Mouse (Mus musculus): Measurements from ENCODE around the gene St7l.
A peak's percentile ranks its signal among the peaks of the same experiment; 100 is the strongest.
"Not testable (repeated sequence)": the region's sequence is repeated elsewhere in the genome, so short reads cannot be mapped to it uniquely, and the experiment has no call there.

Gene St7l

DNA sequence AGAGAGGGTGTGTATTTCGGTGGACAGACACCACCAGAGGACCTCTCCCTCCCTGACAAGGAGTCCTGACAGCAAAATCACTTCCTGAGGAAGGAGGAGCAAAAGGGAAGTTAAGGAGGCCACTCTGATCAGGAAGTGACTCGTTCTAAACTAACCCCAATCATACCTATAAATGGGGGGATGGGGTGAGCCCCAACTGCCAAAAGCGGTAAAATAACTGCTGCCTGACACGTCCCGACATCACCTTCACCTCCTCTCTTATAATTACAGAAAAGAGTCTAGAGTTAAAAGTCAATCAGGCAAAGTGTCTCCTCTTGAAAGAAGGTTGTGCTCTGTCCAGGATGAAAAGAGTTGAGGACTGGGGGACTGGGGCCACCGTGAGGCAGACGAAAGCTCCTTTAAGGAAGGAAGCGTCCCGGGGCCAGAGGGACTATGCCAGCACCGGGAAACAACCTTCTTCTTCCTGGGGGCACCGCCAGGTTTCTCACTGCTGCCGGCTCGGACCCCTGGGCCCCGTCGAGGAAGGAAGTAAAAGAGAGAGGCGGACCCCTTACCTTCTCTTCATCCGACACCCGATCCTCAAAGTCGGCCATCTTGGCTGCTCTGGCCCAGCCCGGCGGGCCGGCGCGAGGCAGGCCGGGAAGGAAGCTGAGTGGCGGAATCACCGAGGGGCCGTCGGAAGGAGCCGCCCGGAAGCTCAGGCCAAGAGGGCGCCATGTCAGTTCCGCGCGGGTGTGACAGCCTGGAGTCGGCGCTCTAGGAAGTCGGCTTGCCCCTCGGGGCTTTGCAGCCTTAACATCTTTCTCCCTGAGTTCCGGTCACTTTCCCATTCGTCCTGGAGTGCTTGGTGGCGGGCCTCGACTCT is at the start of gene St7l, which contains the start of gene Capza1:
Gene St7l, plus strand, starts transcription at position 220 of the 865 bp plus-strand sequence.
Gene Capza1, minus strand, starts transcription at position 720 of the 865 bp plus-strand sequence.
- DNase-seq = peak; percentile 91 to 97

DNA sequence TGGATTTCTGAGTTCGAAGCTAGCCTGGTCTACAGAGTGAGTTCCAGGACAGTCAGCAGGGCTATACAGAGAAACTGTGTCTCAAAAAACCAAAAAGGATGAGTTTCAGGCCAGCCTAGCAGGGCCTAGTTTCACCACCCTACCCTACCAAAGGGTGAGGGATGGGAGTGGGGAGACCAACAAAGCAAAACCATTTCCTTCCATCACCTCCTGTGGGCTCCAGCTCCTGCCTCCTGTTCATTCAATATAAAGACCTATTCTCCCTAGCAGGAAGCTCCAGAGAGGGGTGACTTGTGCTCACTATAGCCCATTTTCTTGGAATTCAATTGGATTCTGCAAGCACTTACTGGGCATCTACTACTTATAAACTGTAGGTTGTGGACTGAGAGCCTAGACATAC is 49.1 kb upstream of the St7l start:
- no peak for DNase-seq

DNA sequence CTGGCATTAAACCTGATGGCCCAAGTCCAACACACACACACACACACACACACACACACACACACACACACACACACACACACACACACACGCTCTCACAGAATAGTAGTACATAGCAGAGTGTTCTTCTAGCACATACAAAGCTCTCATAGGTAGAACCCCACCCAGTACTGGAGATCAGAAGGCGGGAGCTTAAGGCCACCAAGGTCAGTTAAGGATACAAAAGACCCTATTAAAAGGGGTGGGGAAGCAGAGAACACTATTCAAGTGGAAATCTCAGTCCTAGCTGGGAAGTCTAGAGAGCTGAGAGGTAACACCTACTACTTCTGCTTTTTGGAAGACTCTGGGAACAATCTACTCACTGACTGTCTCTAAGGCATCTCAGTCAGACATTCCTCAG is 48.5 kb upstream of the St7l start:
- DNase-seq = no peak

DNA sequence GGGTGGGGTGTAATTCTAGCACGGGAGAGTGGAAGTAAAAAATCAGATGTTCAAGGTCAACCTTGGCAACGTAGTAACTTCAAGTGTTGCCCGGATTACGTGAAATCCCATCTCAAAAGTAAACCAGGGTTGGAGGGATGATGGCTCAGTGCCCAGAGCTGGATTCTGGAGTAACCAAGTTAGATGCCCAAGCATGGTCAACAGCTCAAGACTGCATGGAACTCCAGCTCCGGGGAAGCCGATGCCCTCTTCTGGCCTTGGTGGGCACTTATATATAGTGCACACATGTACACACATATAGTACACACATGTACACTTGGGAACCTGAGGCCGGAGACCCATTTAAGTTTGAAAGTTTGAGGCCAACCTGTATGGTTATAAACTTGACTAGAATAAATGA is 47.7 kb upstream of the St7l start:
- no peak for DNase-seq

DNA sequence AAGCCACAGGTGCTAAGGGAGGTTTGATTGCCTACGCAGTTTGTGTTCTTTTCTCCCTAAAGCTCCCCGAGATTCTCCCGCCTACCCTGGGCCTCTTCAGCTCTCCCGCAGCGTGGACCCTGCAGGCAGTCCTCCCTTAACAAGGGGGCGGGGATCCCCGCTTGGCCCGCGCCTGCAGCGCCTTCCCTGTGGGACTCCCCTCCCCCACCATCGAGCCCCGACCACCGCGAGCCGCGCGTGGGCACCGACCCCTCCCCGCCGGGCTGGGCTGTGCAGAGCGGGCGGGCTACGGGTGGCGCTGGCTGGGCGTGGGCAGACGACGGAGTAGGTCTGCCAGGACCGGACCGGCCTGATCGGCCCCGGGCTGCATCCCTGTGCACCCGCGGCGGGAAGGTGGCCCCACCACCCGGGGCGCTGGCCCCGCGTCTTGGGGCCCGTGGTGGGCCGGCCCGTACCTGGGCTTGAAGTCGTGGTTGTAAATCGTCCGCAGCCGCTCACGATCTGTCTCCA is 46.3 kb upstream of the St7l start:
- peak; percentile 56 to 81 for DNase-seq

DNA sequence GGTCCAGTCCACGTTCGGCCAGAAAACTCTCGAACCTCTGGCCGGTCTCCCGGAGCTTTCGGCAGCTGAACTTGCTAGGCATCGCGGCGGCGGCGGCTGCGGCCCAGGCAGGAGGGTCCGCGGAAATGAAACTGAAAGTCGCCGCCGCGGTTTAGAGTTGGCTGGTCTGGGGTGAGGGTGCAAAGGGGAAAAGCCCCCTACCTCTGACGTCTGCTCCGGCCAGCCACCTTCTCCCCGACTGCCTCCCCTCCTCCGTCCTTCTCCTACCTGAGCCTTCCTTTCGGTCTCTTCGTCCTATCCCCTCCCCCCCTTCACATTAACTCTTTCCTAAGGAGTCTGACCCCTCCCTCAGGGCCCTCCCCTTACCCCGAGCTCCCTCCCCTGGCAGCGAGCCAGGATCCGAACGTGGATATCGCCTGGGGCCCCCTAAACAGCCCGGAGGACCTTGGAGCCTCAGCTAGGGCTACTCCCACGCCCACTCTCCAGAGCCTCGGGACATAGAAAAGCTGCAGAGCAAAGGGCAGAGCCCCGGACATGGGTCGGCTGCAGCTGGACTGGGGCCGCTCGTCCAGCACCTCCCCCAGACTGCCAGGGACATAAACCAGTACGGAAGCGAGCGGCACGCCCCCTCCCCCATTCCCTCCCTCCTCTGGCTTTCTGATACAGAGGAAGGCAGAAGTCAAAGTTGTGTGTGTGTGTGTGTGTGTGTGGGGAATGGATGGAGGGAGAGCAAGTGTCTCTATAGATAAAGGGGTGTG is 45.6 kb upstream of the St7l start, which contains the start of gene Mov10:
Gene Mov10, minus strand, starts transcription at position 573 of the 758 bp plus-strand sequence.
- DNase-seq = peak; percentile 85 to 95

DNA sequence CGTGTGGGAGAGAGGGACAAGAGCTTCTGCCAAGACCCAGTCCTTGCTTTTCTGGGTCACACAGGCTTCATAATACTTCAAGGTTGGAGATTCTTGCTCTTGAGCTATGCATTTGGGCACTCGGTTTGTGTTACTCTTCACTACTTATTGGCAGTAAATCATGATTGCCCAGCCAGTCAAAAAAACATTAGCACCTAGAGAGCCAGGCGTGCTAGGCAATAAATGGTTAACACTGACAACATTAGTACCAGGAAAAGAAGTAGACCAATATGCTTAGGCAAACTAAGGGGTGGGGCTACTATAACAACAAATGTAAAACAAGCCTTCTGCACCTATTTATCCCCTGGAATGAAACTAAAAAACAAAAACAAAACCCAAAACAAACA is 45.1 kb upstream of the St7l start:
- no peak for DNase-seq

DNA sequence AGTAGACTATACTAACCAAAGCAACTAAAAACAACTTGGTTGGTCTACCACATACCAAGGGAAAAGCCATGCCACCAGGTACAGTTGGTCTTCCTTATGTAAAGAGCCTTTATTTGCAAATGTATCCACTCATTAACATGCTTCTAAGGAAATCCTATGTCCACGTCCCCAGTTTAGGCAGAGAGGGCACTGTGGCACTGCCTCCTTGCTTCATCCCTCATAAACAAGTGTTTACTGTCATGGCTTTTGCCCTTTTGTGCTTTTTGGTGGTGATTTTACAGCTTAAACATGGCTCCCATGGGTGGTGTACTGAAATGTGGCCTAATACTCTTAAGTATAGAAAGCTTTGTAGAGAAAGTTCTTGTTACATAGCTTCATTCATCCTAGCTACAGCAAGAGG is 43.4 kb upstream of the St7l start:
- no peak for DNase-seq

DNA sequence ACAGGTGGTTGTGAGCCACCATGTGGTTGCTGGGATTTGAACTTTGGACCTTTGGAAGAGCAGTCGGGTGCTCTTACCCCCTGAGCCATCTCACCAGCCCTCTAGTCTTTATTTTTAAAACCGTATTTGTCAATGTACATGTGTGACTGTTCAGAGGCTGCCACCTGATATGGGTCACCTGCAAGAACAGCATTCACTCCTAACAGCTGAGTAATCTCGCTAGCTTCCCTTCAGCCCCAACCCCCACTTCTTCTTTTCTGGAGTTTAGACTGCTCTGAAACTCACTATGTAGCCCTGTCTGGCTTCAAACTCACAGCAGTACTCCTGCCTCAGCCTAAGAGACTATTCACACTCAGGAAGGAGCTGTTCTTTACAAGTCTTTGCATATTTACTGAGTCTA is 41.4 kb upstream of the St7l start:
- DNase-seq = no peak

DNA sequence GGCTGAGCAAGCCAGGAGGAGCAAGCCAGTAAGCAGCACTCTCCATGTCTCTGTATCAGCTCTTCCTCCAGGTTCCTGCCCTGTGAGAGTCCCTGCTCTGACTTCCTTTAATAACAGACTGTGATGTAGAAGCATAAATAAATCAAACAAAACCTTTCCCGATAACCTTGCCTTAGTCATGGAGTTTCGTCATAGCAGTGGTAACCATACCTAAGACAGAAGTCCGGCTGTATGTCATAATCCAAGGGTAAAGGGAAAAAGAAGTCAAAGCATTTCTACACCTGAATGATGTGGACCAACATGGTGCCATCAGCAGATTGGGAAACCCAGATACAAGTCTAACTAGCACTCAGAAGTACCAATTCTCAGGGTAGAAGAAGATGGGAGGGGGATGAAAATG is 28.0 kb upstream of the St7l start:
- DNase-seq = no peak

DNA sequence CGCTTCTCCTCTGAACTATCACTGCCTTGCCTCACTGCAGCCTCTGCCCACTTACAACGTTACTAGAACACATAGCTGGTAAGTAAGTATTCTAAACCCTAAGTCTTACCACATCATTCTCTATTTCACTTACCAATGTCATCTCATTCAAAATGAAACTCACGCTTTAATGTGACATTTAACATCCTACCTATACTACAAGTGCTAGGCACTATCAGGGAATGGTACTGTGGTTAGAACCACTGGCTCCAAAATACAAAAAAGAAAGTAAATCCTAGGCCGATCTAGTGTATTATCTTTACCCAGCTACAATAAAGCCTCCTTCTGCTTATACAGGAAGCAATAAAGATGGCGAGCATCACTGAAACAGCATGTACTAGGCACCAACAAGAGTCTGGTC is 22.8 kb upstream of the St7l start:
- DNase-seq = no peak

DNA sequence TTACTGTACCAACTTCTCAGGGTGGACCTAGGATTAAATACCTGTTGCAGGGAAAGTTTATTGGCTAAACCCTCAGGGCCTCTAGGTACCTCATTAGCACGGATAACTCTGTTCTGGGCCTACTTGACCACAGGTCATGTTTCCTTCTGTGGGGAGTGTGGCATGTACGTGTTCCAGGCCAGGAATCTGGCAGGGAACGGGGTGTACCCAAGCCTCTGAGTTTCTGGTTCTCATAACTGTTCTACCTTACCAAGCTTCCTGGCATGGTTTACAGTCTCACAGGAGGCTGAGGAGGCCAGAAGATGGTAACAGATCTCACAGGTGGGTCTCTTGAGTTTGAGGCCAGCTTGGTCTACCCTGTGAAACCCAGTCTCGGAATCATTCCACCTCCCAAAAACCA is 17.2 kb upstream of the St7l start:
- peak in 1 of 2 experiments; percentile 66 for DNase-seq

DNA sequence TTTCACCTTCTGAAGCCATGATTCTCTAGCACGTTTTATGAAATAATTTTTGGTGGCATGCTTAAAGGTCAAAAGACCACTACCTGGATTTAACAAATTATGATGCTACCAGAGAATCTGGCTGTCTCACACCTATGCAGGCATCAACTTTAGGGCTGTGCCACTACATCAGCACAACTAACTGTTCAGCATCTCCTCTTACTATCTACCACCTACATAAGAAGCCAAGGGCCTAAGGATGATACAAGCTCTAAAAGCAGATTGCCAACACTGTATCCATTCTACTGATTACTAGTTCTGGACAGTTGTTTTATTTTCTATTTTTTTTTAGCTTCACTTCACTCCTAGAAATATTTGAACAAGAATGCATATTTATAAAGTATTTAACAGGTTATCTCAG is 9.3 kb upstream of the St7l start:
- DNase-seq = no peak

DNA sequence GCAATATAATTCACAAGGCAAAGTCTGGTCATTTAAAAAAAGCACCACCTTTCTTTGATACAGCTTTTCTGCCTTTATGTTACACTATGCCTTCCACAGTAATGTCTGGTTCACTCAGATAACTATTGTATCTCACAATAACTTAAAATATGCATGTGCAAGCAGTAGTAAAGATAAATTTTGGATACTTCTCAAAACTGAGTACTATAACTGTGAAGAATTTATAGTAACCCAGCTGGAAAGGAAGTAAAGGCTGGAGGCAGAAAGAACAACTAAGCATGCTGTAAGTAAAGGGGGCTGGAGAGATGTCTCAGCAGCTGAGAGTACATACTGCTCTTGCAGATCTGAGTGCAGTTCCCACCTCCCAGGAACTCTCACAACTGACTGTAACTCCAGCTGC is 8.9 kb upstream of the St7l start:
- no peak for DNase-seq

DNA sequence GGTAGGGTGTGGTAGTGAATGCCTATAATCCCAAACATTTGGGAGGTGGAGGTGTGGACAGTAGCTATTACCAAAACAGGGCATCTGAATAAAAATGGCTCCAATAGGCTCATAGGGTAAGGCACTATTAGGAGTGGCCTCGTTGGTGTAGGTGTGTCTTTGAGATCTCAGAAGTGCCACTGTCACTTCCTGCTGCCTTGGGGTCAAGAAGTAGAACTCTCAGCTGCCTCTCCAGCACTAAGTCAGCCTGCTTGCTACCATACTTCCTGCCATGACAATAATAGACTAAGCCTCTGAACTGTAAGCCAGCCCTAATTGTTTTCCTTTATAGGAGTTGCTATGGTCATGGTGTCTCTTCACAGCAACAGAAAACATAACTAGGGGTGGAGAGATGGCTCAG is 7.7 kb upstream of the St7l start:
- DNase-seq = no peak

DNA sequence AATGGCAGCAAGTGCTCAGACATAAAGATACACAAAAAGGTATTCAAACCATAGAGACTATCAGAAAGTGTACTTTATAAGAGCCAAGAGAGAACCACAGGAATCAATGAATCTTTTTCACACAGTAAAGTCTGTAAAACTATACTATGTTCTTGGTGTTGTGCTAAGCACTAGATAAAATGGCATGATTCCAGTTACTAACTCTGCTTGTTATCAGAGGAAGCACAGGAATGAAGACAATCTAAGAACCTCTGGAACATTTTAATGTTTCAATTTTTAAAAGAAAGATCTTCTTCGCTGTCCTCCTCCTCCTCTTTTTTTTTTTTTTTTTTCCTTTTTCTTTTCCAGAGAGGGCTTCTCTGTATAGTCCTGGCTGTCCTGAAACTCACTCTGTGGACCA is 5.2 kb upstream of the St7l start:
- DNase-seq = no peak

DNA sequence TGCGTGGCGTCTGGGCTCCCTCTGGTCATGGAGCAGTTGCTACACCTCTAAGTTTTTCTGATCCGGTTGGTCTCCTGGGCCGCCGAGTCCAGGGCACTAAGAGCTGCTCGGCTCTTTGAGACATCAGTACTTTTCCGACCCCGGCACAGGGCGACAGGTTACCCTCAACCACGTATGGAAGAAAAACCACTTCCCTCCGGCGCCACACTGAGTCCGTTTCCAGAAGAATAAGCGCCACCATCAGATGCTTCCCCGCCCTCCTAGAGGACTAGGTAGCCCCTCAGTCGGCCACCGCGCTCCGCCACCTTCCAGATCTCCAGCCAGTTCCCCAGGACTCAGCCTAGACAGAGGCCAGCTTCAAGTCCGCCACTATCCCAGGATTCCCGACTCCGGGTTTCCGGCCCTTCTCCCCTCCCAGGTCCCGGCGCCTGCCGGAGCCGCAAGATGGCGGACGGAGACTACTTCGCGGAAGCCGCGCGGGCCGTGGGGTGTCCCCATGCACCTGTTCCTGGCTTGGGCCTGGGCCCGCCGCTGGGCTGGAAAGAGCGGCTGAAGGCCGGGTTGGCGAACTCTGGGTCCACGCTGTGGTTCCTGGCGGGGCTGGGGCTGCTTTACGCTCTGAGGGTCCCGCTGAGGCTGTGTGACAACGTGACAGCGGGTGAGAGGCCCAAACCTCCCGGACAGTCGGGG is 991 bp downstream of the St7l start:
- DNase-seq = peak; percentile 93 to 96

DNA sequence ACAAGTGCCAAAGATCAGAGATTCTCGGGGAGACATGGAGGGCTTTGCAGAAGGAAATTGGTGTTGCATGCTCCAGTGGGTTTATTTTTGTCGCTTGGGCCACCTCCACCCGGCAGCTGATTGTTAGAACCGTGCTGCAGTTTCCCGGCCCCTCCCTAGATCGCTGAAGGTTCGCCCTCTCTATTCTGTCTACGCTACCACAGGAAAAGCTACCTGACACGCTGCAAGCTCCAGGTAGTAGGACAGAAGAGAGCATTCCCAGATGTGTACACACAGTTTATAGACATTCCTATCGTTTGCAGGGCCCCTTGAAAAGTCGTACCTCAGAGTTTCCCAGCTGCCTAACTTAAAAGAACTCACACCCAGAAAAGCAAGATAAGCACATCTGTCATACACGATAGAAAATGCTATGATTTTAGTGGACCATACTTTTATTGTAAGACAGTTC is 1.6 kb downstream of the St7l start:
- DNase-seq = no peak

DNA sequence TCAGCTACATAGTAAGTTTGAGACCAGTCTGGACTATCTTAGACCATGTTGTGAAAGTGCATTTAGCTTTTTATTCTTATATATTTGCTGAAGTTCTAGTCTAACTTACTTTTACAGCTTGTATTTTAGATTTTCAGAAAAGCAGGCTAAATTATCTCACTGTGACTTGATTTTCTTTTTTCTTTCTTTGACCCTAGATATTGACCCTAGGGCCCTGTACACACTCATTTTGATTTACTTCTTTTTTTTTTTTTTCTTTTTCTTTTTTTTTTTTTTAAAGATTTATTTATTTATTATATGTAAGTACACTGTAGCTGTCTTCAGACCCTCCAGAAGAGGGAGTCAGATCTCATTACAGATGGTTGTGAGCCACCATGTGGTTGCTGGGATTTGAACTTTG is 2.9 kb downstream of the St7l start:
- not testable (repeated sequence) for DNase-seq

DNA sequence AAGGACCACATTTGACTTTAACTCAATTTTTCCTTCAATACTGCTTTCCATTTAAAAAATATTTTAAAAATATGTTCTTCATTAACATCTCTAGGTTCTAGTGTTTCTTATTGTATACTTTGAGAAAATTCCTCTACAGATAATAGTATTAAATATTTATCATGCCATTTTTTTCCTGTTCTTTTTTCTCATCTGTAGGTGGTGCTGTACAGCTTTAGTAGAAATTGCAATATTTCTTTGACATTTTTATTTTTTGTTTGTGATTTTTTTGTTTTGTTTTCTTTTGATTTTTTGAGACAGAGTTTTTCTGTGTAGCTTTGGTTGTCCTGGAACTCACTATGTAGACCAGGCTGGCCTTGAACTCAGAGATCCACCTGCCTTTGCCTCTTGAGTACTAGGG is 5.8 kb downstream of the St7l start:
- no peak for DNase-seq

DNA sequence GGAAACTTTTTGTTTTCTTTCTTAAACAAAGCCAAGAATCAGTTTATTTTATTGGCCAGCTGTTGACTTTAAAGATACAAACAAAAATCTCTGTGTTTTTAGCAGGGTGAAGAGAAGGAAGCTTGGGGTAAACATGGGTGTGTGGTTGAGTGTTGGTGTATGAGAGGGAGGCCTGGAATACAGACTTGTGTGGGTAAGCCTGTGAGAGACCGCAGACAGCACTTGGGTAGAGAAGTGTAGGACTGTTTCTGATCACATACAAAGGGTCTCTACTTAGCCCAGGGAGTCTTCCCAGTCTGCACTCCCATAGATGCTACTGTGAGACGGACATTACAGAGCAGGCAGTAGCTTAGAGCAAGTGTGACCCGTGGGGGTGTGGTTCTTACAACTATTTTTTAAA is 24.8 kb downstream of the St7l start:
- DNase-seq = no peak

DNA sequence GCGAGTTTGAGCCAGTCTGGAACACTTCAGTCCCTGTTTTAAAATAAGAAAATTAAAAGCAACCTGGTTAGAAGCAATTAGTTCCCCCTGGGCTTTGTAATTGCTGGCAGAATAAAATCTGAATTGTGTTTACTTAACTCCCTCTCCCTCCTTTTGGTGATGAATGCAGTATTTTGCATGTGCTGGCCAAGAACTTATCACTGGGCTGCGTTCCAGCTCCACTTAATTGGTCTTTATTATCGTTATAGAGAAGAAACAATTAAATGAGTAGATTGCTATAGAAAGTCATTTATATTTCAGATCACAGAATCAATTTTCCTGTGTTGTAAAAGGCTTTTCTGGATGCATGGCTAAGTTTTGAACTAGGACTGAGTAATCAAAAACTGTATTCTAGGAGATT is 32.3 kb downstream of the St7l start:
- DNase-seq = no peak

DNA sequence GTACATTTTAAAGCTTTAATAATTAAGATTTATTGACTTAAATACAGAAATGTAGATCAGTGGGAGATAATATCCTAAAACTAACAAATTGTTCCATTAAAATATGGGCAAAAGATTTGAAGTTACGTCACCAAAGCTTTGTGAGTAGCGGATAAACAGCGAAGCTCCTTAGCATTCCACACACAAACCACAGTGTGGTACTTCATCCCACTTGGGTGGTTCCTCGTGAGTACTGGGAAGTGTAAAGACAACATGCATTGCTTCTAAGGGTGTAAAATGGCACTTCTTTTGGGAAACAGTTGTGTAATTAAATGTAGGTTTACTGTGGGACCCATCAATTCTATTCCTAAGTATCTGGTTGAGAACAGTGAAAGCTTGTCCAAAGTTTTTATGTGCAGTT is 37.3 kb downstream of the St7l start:
- no peak for DNase-seq

All from kidney, postnatal 25 days (tissue).